ENCODE assay signal across 13 mouse cellular contexts in genomic region chr4:134686022-134686661, GRCm38 (mm10).
"Had no signal": no experiment of that assay in that cellular context is flagged by ENCODE, and none has a peak within 500 bp of the region (broad histone marks: within the 10 kb centered on the region; RNA-seq: fewer than 3 reads in every experiment).

No protein-coding gene starts in this region.

- H3K9ac ChIP-seq: limb, embryonic 13.5 days; liver, embryonic 14.5 days; neural tube, embryonic 13.5 days had no signal

- DNase-seq: kidney, adult 8-10 months; left cerebral cortex, postnatal 4 days; lung, adult 18-20 months; lung, postnatal 4 days; retina, postnatal 1 day; right cerebral cortex, postnatal 4 days; thymus, postnatal 4 days had no signal

- H3K4me2 ChIP-seq: limb, embryonic 13.5 days; neural tube, embryonic 13.5 days had no signal

- H3K27me3 ChIP-seq: limb, embryonic 13.5 days; neural tube, embryonic 13.5 days had no signal

- H3K27ac ChIP-seq: hindbrain, postnatal 0 days; limb, embryonic 13.5 days; liver, embryonic 14.5 days; midbrain, embryonic 10.5 days; neural tube, embryonic 13.5 days had no signal

- H3K4me3 ChIP-seq: limb, embryonic 13.5 days; midbrain, embryonic 10.5 days; neural tube, embryonic 13.5 days had no signal

- H3K9me3 ChIP-seq: neural tube, embryonic 13.5 days had no signal

- H3K36me3 ChIP-seq: neural tube, embryonic 13.5 days had no signal

- ATAC-seq: hindbrain, postnatal 0 days; midbrain, embryonic 16.5 days had no signal
